Mouse (Mus musculus) embryonic fibroblast, embryonic 13.5 days (primary cell): Measurements from ENCODE around the gene Strn4.

ENCODE experiments used
- CTCF ChIP-seq: IDR thresholded peaks from 2 replicates; pipeline ENCODE4 v1.5.1; 2011; ENCODE audit warnings: mild to moderate bottlenecking, control low read depth, low read length, moderate library complexity, borderline replicate concordance; ENCODE audit not compliant: insufficient read depth
- POLR2A ChIP-seq: IDR thresholded peaks from 2 replicates; pipeline ENCODE4 v1.6.1; 2011; ENCODE audit warnings: low read depth, mild to moderate bottlenecking, control low read depth, low read length, moderate library complexity

- TF ChIP-seq CTCF (no peak), POLR2A (no peak)
These were observed 7.0 kb upstream of the Strn4 start for GRCm38 (mm10) chr7:16808647-16809046.
